Mouse (Mus musculus): ENCODE results near the gene Vmn1r149. TPM values are rescaled to one million over a fixed set of nuclear protein-coding genes. Genes with fewer than 3 reads are reported as not detected.
"Not testable (repeated sequence)": the region's sequence is repeated elsewhere in the genome, so short reads cannot be mapped to it uniquely, and the experiment has no call there.

Gene Vmn1r149
- not detected in 2 replicates for polyA plus RNA-seq (2015; fragmentation: Nextera tagmentation; extraction: Ambion mirVana)

GRCm38 (mm10) chr7:22438129-22438528, at the start of gene Vmn1r149:
Vmn1r149 (minus strand) TSS chr7:22438229.
- not testable (repeated sequence) for H3K4me1 ChIP-seq; H3K9me3 ChIP-seq (replicated peaks); H3K9ac ChIP-seq; H3K27me3 ChIP-seq; H3K4me2 ChIP-seq; H3K27ac ChIP-seq; ATAC-seq; H3K4me3 ChIP-seq; H3K36me3 ChIP-seq (ENCODE audit: poor library complexity, severe bottlenecking)
- no CpG with 5 or more reads among the region's 2 CpGs for WGBS

GRCm38 (mm10) chr7:22463975-22464374, 25.9 kb upstream of the Vmn1r149 start, which contains the start of gene Gm10665:
Gm10665 (minus strand) TSS chr7:22464075.
- not testable (repeated sequence) for H3K4me3 ChIP-seq; ATAC-seq; H3K9me3 ChIP-seq (replicated peaks); H3K4me1 ChIP-seq; H3K27me3 ChIP-seq; H3K36me3 ChIP-seq (ENCODE audit: poor library complexity, severe bottlenecking); H3K4me2 ChIP-seq; H3K27ac ChIP-seq; H3K9ac ChIP-seq
- no CpG with 5 or more reads among the region's 5 CpGs for WGBS

GRCm38 (mm10) chr7:22413283-22413682, 24.7 kb downstream of the Vmn1r149 start, which contains the start of gene Vmn1r148:
Vmn1r148 (plus strand) TSS chr7:22413583.
- H3K4me1 ChIP-seq; H3K9me3 ChIP-seq (replicated peaks); H3K36me3 ChIP-seq (ENCODE audit: poor library complexity, severe bottlenecking); H3K27me3 ChIP-seq; H3K4me2 ChIP-seq; ATAC-seq; H3K27ac ChIP-seq; H3K9ac ChIP-seq; H3K4me3 ChIP-seq: not testable (repeated sequence)
- no CpG with 5 or more reads among the region's 3 CpGs for WGBS

Other genes starting within 250 kb of the Vmn1r149 start
- gene Vmn1r143, start 248.9 kb downstream of the Vmn1r149 start, polyA plus RNA-seq (2015; fragmentation: Nextera tagmentation; extraction: Ambion mirVana): not detected in 2 replicates
- gene Gm8653, start 237.0 kb downstream of the Vmn1r149 start, polyA plus RNA-seq (2015; fragmentation: Nextera tagmentation; extraction: Ambion mirVana): not detected in 2 replicates
- not detected in 2 replicates for gene Gm8453, start 208.7 kb downstream of the Vmn1r149 start, polyA plus RNA-seq (2015; fragmentation: Nextera tagmentation; extraction: Ambion mirVana)
- not detected in 2 replicates for gene Gm4187, start 108.5 kb downstream of the Vmn1r149 start, polyA plus RNA-seq (2015; fragmentation: Nextera tagmentation; extraction: Ambion mirVana)
- not detected in 2 replicates for gene Gm8660, start 67.2 kb downstream of the Vmn1r149 start, polyA plus RNA-seq (2015; fragmentation: Nextera tagmentation; extraction: Ambion mirVana)
- gene Vmn1r148, start 24.6 kb downstream of the Vmn1r149 start, polyA plus RNA-seq (2015; fragmentation: Nextera tagmentation; extraction: Ambion mirVana): not detected in 2 replicates
- not detected in 2 replicates for gene Gm10665, start 25.8 kb upstream of the Vmn1r149 start, polyA plus RNA-seq (2015; fragmentation: Nextera tagmentation; extraction: Ambion mirVana)
- not detected in 2 replicates for gene Vmn1r151, start 61.4 kb upstream of the Vmn1r149 start, polyA plus RNA-seq (2015; fragmentation: Nextera tagmentation; extraction: Ambion mirVana)
- not detected in 2 replicates for gene Vmn1r152, start 84.7 kb upstream of the Vmn1r149 start, polyA plus RNA-seq (2015; fragmentation: Nextera tagmentation; extraction: Ambion mirVana)
- not detected in 2 replicates for gene Gm8677, start 96.7 kb upstream of the Vmn1r149 start, polyA plus RNA-seq (2015; fragmentation: Nextera tagmentation; extraction: Ambion mirVana)
- not detected in 2 replicates for gene Gm4201, start 127.1 kb upstream of the Vmn1r149 start, polyA plus RNA-seq (2015; fragmentation: Nextera tagmentation; extraction: Ambion mirVana)
- gene Gm4565, start 149.9 kb upstream of the Vmn1r149 start, polyA plus RNA-seq (2015; fragmentation: Nextera tagmentation; extraction: Ambion mirVana): not detected in 2 replicates
- gene Vmn1r155, start 219.8 kb upstream of the Vmn1r149 start, polyA plus RNA-seq (2015; fragmentation: Nextera tagmentation; extraction: Ambion mirVana): not detected in 2 replicates

Data from forebrain, embryonic 13.5 days (tissue).